Mouse (Mus musculus): Measurements from ENCODE around the gene Tmem88b.
"Not testable (repeated sequence)": the region's sequence is repeated elsewhere in the genome, so short reads cannot be mapped to it uniquely, and the experiment has no call there.

The Tmem88b gene

GRCm38 (mm10) chr4:155788833-155789232, 3.2 kb upstream of the Tmem88b start:
- DNase-seq (ENCODE audit: low read depth, low spot score): not testable (repeated sequence)

DNA sequence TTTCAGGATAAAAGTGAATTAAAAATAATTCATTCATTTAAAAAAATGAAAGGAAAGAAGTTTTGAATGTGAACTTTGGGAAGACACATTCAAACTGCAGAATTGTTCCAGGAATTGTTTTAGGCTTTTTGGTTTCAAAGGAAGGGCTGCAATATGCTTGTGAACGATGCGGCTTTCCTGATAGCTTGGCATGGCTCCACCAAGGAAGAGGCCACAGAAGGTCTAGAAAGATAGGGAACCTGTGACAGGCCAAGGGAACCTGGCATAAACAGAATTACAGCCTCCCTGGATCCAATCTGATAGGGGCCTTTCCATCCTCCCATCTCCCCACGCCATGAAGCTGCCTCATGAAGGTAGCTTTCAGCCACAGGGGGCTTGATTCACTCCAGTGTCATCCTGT, 2.6 kb upstream of the Tmem88b start:
- no peak for DNase-seq (ENCODE audit: low read depth, low spot score)

DNA sequence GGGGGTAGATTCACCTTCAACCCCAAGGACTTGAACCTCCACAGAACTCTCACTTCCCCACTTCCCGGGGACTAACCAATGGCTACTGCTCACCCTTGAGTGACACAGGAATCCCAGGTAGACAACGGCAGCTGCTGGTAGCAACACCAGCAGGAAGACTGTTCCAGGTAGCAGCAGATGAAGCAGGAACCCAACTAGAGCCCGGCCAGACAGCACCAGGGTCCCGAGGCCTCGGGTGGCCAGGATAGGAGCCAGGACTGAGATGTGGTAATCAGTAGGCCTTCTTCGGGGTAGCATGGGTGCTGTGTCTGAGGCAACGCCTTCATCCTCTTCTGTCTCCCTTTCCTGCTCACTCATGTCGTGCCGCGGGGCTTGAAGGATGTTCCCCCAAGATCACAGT, 428 bp downstream of the Tmem88b start:
- no peak for DNase-seq (ENCODE audit: low read depth, low spot score)

GRCm38 (mm10) chr4:155784081-155784701, 1.5 kb downstream of the Tmem88b start:
- DNase-seq (ENCODE audit: low read depth, low spot score): peak; percentile 73

DNA sequence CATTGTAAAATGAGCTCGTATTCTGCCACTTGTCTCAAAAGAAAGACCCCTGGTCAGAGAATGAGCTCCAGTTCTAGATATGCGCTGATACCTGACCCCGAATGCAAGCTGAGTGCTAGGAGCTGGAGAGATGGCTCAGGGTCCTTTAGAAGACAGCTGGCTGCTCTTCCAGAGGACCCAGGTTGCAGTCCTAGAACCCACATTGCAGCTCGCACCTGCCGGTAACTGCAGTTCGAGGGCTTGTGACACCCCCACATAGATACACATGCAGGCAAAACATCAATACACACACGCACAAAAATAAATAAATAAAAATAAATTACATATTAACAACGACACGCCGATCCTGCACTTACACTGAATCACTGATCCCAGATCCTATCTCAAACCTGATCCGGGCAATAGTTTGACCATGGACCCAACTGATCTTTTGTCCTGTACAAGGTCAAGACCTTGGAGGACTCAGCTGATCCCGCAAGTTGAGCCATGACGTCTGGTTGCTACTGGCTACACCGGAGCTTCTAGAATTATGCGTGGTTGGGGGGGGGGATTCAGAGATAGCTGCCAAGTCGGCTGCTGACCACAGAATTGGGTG, 2.1 kb downstream of the Tmem88b start:
- DNase-seq (ENCODE audit: low read depth, low spot score): no peak

- DNase-seq (ENCODE audit: low read depth, low spot score): no peak
Measured at GRCm38 (mm10) chr4:155780895-155781294, 4.8 kb downstream of the Tmem88b start.

DNA sequence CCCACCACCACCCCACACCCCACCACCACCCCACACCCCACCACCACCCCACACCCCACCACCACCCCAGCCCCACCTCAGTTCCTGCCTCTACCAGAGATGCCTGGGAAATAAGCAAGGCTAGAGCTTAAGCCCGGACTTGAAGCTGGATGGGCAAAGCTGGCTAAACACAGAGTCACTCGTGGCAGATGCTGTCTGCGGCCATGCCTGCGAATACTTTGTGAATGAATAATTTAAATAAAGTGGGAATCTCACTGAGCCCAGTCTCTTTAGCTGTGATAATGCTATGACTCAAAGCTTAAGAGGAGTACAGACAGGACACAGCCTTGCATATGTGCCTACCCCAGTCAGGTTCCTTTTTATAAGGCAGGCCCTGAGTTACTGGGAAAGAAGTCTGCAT, 6.2 kb downstream of the Tmem88b start:
- DNase-seq (ENCODE audit: low read depth, low spot score): no peak

DNA sequence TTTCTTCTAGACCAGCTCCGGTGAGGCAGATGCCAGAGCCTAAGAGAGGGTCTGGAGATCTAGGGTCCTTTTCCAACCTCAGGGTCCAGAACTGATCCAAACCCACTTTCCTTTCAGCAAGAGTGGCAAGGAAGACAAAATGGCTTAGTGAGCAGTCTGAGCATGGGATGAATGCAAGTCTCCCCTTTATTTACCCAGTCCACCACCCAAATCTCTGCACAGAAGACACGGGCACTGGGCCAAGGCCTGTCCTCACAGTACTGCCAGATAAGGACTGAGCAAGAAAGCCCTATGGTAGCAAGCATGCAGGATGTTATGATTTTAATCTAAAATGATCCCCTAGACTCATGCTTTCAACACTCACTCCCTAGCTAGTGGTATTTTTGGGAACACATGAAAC, 7.9 kb downstream of the Tmem88b start:
- DNase-seq (ENCODE audit: low read depth, low spot score): no peak

DNA sequence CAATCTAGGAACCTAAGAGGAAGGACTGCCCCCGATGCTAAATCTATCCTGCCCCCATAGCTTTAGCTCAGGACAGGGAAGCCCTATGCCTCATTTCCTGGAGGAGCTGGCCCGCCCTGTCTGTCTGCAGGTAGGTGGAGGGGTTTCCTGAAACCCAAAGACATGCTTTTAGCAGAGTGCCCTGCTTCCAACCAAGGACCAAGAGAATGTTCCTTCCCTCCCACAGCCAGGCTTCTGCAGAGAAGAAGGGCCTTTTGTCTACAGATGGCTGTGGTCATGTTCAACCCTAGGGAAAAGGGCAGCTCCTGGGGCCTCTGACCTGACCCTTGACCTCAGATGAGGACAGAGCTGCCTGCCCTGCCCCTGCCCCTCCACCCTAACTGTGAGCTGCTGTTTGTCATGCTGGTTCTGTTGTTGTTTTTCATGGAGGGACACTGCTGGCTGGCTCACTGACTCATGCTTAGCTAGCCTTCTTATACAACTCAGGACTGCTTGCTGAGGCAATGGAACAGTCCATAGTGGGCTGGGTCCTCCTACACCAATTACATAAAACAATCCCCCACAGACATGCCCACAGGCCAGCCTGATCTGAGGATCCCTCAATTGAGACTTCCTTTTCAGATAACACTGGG, 8.9 kb downstream of the Tmem88b start:
- DNase-seq (ENCODE audit: low read depth, low spot score): no peak

DNA sequence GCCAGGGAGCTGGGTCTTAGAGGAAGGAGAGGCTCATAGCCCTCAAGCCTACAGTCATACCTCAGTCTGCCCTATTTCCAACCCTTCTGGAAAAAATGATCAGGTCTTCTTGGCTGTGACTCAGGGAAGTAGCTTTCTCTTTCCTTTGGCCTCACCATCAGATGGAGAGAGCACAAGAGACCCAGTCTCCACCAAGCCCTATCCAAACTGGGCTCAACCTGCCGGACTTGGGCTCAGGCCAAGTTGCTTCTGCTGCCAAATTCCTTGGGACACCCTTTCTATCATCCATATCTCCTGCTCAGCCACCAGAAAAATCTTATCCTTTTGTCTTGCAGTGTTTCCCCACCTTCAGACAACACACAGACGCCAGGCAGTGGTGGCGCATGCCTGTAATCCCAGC, 9.8 kb downstream of the Tmem88b start:
- DNase-seq (ENCODE audit: low read depth, low spot score): no peak

DNA sequence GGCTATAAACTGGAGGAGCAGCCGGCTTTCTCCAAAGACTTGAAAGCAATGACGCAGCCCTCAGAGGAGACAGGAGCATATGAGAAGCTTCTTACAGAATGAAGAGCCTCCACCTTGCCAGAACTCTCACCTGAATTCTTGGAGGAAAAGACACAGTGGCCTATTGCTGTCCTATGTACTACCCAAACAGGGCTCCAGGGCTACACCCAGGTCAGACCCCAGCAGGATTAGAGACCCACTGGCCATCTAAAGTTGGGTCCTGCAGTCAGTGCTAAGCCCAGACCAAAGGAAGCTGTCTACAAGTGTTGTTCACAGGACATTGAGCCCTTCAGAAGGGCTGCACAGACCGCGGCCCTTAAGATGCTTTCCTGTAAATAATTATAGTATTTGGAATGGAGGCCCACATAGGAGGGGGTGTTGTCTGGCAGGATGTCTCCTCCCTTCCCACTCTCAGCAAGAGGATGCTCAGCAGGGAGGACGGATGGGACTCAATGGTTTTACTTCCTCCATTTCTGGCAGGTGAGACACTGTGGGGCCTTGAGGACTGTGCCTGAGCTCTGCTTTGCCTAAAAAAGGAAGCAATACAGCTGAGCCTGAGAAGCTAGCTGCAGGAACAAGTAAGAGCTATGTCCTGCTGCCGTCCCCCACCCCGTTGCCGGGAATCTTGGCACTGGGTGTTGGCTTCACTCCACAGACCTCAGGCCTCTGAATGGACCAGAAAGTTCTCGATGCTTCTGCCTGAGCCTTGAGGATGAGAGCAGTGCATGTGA, 10.5 kb downstream of the Tmem88b start:
- DNase-seq (ENCODE audit: low read depth, low spot score): no peak

- DNase-seq (ENCODE audit: low read depth, low spot score): peak; percentile 85
Measured at GRCm38 (mm10) chr4:155774280-155774754, 11.4 kb downstream of the Tmem88b start, which contains the start of gene Vwa1. Gene Vwa1, minus strand, starts transcription at chr4:155774698.

DNA sequence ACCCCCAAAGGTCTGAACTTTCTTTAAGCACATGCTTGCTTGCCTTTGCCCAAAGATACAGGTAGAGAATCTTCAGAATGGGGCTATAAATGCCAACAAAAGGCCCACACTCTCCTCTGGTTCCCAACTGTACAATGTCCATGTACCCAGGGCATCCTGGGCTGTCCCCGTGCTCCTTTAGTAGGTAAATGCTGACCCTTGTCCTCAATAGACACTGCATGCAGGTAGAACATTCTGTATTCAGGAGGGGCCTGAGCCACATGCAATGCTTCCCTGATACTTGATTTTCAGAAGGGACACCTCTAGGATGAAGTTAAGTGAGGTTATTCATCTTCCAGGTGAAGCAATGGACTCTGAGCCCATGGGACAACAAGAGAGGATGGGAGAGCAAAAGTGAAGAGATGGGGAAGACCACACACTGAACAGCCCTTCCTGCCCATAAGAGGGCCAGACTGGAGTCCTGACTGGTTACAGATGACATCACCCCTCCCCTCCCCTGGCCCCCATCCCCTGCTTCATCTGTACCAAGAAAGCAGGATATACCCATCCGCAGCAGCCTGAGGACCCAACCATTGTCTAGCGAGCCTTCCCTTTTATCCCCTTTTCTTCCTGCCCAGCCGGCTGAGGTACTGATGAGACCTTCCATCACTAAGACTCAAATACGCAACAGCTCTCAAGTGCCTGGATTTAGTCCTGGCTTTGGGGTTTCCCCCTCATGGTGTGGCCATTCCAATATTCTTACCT, 12.2 kb downstream of the Tmem88b start:
- no peak for DNase-seq (ENCODE audit: low read depth, low spot score)

DNA sequence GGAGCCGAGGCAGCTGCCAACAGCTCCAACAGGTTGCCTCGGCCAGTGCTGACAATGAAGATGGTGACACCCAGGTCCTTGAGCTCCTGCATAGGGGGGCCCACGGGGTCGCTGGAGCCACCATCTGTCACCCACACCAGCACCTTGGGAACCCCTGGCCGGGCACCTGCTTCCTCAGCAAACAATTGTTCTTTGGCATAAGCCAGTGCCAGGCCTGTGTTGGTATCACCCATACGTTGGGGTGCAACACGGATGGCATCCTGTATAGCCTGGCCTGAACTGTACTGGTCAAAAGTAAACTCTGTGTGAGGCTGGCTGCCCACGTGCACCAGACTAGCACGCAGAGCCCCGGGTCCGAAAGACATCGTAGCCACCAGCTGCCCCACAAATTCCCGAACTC, 12.9 kb downstream of the Tmem88b start:
- no peak for DNase-seq (ENCODE audit: low read depth, low spot score)

GRCm38 (mm10) chr4:155771706-155772105, 14.0 kb downstream of the Tmem88b start:
- no peak for DNase-seq (ENCODE audit: low read depth, low spot score)

GRCm38 (mm10) chr4:155770626-155771025, 15.0 kb downstream of the Tmem88b start:
- no peak for DNase-seq (ENCODE audit: low read depth, low spot score)

DNA sequence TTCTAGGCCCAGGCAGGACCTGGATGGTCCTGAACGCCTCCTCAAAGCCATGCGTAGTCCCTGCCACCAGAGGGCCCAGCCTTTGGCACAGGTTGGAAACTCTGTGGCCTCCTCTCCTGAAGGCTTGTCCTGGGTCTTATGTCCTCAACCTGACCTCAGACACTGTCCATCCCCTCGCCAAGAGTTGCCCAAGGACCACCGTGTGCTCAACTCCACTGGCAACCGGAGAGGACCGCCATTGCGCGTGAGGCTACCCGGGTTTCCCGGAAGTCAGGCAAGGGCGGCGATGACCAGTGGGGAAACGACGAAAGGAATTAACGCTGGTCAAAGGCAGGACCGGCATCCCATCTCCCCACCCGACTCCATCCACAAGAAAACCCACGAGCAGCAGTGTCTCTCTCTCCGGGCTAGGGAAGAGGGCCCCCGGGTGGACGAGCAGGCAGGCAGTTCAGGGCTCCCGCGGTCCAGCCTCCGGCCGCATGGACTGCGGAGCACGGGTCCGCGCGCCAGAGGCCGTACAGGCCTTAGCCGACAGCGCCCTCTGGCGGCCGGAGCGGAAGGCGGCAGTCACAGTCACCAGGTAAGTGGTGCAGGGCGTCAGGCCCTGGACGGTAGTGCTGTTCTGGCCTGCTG, 15.7 kb downstream of the Tmem88b start:
- peak; percentile 88 for DNase-seq (ENCODE audit: low read depth, low spot score)

DNA sequence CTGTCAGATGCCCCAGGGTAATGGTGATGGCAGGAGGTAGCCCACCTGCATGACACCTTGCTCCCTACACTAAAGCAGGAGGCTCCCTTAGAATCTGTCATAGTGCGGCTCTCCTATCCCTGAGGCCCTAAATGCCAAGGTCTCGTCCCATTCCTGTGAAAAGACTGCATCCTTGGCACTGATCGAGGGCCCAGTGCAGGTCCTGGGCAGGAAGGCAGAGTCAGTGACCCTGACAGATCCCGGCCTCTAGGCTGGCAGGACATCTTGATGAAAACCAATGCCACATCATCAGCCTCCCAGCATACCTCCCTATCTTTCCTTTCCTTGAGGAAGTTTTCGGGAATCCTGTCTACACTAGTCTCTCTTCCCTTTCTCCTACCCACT, 16.2 kb downstream of the Tmem88b start:
- DNase-seq (ENCODE audit: low read depth, low spot score): no peak

- DNase-seq (ENCODE audit: low read depth, low spot score): no peak
Measured at GRCm38 (mm10) chr4:155762357-155762756, 23.3 kb downstream of the Tmem88b start.

DNA sequence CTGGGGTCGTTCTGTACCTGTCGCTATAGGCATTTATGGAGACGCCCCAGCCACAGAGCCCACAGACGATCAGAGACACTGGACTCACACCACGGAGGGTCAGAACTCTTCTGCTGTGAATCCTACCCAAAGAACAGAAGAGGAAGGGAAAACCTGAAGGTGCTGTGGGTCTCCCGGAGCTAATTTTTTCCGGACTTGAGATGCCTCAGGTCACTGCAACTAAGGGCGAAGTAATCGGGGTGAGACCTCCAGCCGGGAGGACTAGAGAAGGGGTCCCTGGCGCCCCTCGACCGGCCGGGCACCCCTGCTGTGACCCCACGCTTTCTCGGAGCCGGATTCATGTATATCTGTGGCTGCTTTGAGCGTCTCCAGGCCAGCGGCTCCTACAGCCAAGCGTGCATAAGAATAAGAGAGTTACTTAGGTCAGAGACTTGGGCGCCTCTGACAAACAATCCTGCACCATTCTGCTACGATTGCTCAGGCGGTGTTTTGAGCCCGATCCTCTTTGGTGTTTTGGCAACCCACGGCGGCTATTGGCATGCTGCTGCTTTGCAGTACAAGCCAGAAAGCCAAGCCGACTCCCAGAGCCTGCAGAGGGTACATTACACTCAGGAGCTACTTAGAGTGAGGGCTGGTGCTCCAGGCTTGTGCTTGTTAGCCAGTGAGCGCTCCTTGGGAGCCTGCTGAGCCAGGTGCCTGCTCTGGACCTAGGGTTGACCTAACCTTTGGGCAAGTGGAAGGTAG, 24.1 kb downstream of the Tmem88b start:
- peak; percentile 33 for DNase-seq (ENCODE audit: low read depth, low spot score)
